Mouse (Mus musculus) urinary bladder, postnatal 4 days (tissue): ENCODE results near the gene Rhoj.
A peak's percentile ranks its signal among the peaks of the same experiment; 100 is the strongest.
"Not testable (repeated sequence)": the region's sequence is repeated elsewhere in the genome, so short reads cannot be mapped to it uniquely, and the experiment has no call there.

Experiments
- DNase-seq, 2 experiments: peaks; one replicate each; pipeline ENCODE4 v3.0.0; 2021 to 2022; ENCODE audit warnings: low spot score in 2 of 2

Gene Rhoj

GRCm38 (mm10) chr12:75394011-75394773 is 86.1 kb downstream of the Rhoj start:
- no peak for DNase-seq

GRCm38 (mm10) chr12:75396616-75397015 is 88.5 kb downstream of the Rhoj start:
- DNase-seq = no peak

- peak in 1 of 2 experiments; percentile 43 for DNase-seq
Measured at GRCm38 (mm10) chr12:75397077-75397476, 89.0 kb downstream of the Rhoj start.

- no peak for DNase-seq
Measured at GRCm38 (mm10) chr12:75412964-75413363, 104.8 kb downstream of the Rhoj start.

- DNase-seq = no peak
Measured at GRCm38 (mm10) chr12:75414991-75415390, 106.9 kb downstream of the Rhoj start.

- DNase-seq = no peak
Measured at GRCm38 (mm10) chr12:75416681-75417080, 108.6 kb downstream of the Rhoj start, which contains the start of gene Gphb5. Gene Gphb5 (minus strand): TSS chr12:75416781.

GRCm38 (mm10) chr12:75424359-75424758 is 116.2 kb downstream of the Rhoj start:
- no peak for DNase-seq

GRCm38 (mm10) chr12:75424817-75425216 is 116.7 kb downstream of the Rhoj start:
- no peak for DNase-seq

GRCm38 (mm10) chr12:75425882-75426281 is 117.8 kb downstream of the Rhoj start:
- DNase-seq = no peak

- DNase-seq = no peak
Measured at GRCm38 (mm10) chr12:75428719-75429118, 120.6 kb downstream of the Rhoj start.

GRCm38 (mm10) chr12:75429685-75430396 is 121.7 kb downstream of the Rhoj start:
- no peak for DNase-seq

GRCm38 (mm10) chr12:75432400-75432799 is 124.3 kb downstream of the Rhoj start:
- DNase-seq = not testable (repeated sequence)

- no peak for DNase-seq
Measured at GRCm38 (mm10) chr12:75446245-75446644, 138.1 kb downstream of the Rhoj start.

GRCm38 (mm10) chr12:75448921-75449320 is 140.8 kb downstream of the Rhoj start:
- no peak for DNase-seq

- no peak for DNase-seq
Measured at GRCm38 (mm10) chr12:75449475-75449966, 141.4 kb downstream of the Rhoj start.

- DNase-seq = no peak
Measured at GRCm38 (mm10) chr12:75450011-75450410, 141.9 kb downstream of the Rhoj start.

- DNase-seq = no peak
Measured at GRCm38 (mm10) chr12:75450592-75450991, 142.5 kb downstream of the Rhoj start.
